Mouse (Mus musculus): ENCODE measurements at regions not wholly inside any gene's neighbourhood (a gene's known extent, or its start where the extent isn't known, plus 50 kb on each side); places are given as distances from the start of the nearest gene placed in this dataset.

DNA sequence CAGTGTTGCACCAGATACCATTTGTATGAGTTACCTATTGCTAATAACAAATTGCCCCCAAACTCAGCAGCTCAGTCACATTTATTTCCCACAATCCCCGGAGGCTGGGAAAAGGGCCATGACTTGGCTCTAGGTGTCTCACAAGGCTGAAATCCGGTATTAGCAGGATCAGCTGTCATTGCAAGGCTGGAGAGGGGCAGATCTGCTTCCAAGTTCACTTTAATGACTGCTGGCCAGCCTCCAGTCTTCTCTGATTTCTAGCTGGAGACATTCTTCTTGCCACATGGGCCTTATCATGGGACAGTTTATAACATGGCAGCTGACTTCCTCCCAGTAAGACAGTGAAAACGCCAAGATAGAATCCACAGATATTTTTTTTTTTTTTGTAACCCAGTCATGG is 276.1 kb upstream of the Cdh5 start:
- Histone ChIP-seq H3K27ac (ENCODE audit: insufficient read depth, low read length) (no peak overlapping the region), H3K9ac (ENCODE audit: low read depth, poor library complexity, severe bottlenecking) (no peak overlapping the region)
- TF ChIP-seq CTCF (IDR thresholded peaks at IDR 0.05; ENCODE audit: low read depth, low read length) (no peak), EP300 (IDR thresholded peaks at IDR 0.05; ENCODE audit: insufficient read depth, low read depth, low read length) (no peak), POLR2A (IDR thresholded peaks at IDR 0.05; ENCODE audit: insufficient read depth, low read length) (no peak)

DNA sequence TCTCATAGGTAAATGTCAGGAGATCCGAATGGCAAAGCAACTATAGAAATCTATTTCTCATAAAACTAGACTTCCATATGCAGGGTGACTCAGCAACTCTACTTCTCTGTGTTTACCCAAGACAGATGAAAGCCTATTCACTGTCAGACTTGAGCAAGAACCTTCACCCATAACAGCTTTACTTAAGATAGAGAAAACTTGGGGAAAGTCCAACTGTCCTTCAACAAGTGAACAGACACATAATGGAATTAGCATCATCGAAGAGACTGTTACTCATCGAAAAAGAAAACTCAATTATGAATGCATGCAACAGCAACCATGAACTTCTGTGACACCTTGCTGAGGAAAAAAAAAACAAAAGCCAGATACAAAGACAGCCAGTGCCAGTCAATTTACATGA is 271.0 kb upstream of the Cdh5 start:
- Histone ChIP-seq H3K27me3 (ENCODE audit: control insufficient read depth, insufficient read depth, low read length, poor library complexity, severe bottlenecking) (no peaks in the 10 kb centered on the region; the same call in 1 of the 2 replicates), H3K27ac (ENCODE audit: insufficient read depth, low read length) (no peak overlapping the region), H3K36me3 (ENCODE audit: control insufficient read depth, insufficient read depth, low read length, poor library complexity, severe bottlenecking) (no peaks in the 10 kb centered on the region), H3K4me1 (ENCODE audit: control insufficient read depth, insufficient read depth, low read length) (no peaks in the 10 kb centered on the region), H3K4me3 (ENCODE audit: low read depth, low read length) (no peak overlapping the region), H3K9me3 (replicated peaks; ENCODE audit: control insufficient read depth, insufficient read depth, low read length, poor library complexity, severe bottlenecking) (no peaks in the 10 kb centered on the region), H3K9ac (ENCODE audit: low read depth, poor library complexity, severe bottlenecking) (no peak overlapping the region)
- TF ChIP-seq CTCF (IDR thresholded peaks at IDR 0.05; ENCODE audit: low read depth, low read length) (no peak), EP300 (IDR thresholded peaks at IDR 0.05; ENCODE audit: insufficient read depth, low read depth, low read length) (no peak), POLR2A (IDR thresholded peaks at IDR 0.05; ENCODE audit: insufficient read depth, low read length) (no peak)

More for the DNA sequence above, 276.1 kb upstream of the Cdh5 start:
- H3K9me3 ChIP-seq (replicated peaks; ENCODE audit: control insufficient read depth, insufficient read depth, low read length, poor library complexity, severe bottlenecking) = no peaks in the 10 kb centered on the region
- no peaks in the 10 kb centered on the region for H3K4me1 ChIP-seq (ENCODE audit: control insufficient read depth, insufficient read depth, low read length)
- no peak overlapping the region for H3K4me3 ChIP-seq (ENCODE audit: low read depth, low read length)
- peaks cover 2% of the 10 kb centered on the region; the same call in 1 of the 2 replicates for H3K27me3 ChIP-seq (ENCODE audit: control insufficient read depth, insufficient read depth, low read length, poor library complexity, severe bottlenecking)
- H3K36me3 ChIP-seq (ENCODE audit: control insufficient read depth, insufficient read depth, low read length, poor library complexity, severe bottlenecking) = no peaks in the 10 kb centered on the region

DNA sequence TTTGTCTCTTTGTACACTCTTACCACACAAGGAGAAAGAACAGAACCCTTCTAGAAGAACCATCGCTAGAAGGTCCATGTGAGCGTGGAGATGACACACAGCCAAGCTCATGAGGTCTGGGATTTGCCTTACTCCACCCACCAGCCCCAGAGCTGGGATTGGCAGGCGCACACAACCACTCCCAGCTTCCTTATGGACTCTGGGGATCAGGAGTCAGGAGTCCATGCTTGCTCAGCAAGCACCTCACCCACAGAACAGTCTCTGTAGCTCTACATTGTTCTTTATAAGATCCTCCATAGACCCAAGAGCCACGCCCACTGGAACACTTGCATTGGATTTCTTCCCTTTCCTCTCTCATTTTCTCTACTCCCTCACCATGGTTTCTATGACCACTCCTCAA is 261.4 kb upstream of the Cdh5 start:
- Histone ChIP-seq H3K9me3 (replicated peaks; ENCODE audit: control insufficient read depth, insufficient read depth, low read length, poor library complexity, severe bottlenecking) (peaks cover 11% of the 10 kb centered on the region), H3K4me3 (ENCODE audit: low read depth, low read length) (no peak overlapping the region), H3K4me1 (ENCODE audit: control insufficient read depth, insufficient read depth, low read length) (no peaks in the 10 kb centered on the region), H3K27me3 (ENCODE audit: control insufficient read depth, insufficient read depth, low read length, poor library complexity, severe bottlenecking) (no peaks in the 10 kb centered on the region; the same call in none of the 2 replicates), H3K9ac (ENCODE audit: low read depth, poor library complexity, severe bottlenecking) (no peak overlapping the region), H3K36me3 (ENCODE audit: control insufficient read depth, insufficient read depth, low read length, poor library complexity, severe bottlenecking) (no peaks in the 10 kb centered on the region), H3K27ac (ENCODE audit: insufficient read depth, low read length) (no peak overlapping the region)
- TF ChIP-seq POLR2A (IDR thresholded peaks at IDR 0.05; ENCODE audit: insufficient read depth, low read length) (no peak), EP300 (IDR thresholded peaks at IDR 0.05; ENCODE audit: insufficient read depth, low read depth, low read length) (no peak), CTCF (IDR thresholded peaks at IDR 0.05; ENCODE audit: low read depth, low read length) (no peak)

DNA sequence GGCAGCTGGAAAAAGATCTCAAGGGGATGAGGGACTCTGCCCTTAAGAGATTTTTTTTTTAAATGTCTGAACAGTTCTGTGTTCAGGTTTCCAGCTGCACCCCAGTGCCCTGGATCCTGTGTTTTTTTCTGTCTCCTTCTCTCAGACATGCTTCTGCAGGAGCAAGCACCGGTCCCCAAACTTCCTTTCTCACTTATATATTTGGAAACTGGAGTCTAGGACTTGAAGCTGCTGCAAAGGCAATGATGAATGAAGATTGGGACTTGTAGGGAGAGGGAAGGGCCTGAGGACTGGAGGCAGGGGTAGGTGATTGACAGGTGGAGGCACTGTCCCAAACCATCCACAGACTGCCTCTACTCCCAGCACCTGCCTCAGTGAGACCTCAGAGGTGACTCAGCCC is 255.5 kb upstream of the Cdh5 start:
- Histone ChIP-seq H3K9ac (ENCODE audit: low read depth, poor library complexity, severe bottlenecking) (no peak overlapping the region), H3K36me3 (ENCODE audit: control insufficient read depth, insufficient read depth, low read length, poor library complexity, severe bottlenecking) (no peaks in the 10 kb centered on the region), H3K4me1 (ENCODE audit: control insufficient read depth, insufficient read depth, low read length) (no peaks in the 10 kb centered on the region), H3K4me3 (ENCODE audit: low read depth, low read length) (no peak overlapping the region), H3K27me3 (ENCODE audit: control insufficient read depth, insufficient read depth, low read length, poor library complexity, severe bottlenecking) (peaks cover 1% of the 10 kb centered on the region; the same call in 1 of the 2 replicates), H3K9me3 (replicated peaks; ENCODE audit: control insufficient read depth, insufficient read depth, low read length, poor library complexity, severe bottlenecking) (no peaks in the 10 kb centered on the region), H3K27ac (ENCODE audit: insufficient read depth, low read length) (no peak overlapping the region)
- TF ChIP-seq POLR2A (IDR thresholded peaks at IDR 0.05; ENCODE audit: insufficient read depth, low read length) (no peak), EP300 (IDR thresholded peaks at IDR 0.05; ENCODE audit: insufficient read depth, low read depth, low read length) (no peak), CTCF (IDR thresholded peaks at IDR 0.05; ENCODE audit: low read depth, low read length) (no peak)

DNA sequence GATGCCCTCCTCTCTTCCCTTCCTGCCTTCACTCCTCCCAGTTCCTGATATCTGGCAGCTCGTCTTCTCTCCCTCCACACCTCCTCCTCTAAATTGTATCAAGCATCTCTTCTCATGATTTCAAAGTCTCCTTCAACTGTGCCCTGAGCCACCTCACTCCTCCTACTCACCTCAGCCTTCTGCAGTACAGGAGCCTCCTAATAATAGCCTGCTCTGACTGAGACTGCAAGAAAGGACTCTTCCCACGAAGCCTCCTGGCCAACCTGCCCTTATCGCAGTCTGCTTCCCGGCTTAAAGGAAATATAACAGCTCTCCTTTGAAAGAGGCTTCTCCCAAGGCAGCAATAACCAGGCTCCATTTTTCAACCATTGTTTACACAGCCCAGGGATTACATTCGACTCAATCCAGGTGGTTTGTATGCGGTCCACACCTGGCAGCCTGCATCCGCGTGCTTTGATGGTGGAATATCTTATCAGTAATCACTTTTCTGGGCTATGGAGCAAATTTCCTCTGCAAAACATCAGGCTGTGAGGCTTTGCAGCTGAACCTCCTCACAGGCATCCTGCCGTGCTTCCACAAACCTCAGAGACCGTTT is 254.9 kb upstream of the Cdh5 start:
- H3K9me3 ChIP-seq (replicated peaks; ENCODE audit: control insufficient read depth, insufficient read depth, low read length, poor library complexity, severe bottlenecking) = no peaks in the 10 kb centered on the region
- H3K27me3 ChIP-seq (ENCODE audit: control insufficient read depth, insufficient read depth, low read length, poor library complexity, severe bottlenecking) = peaks cover 1% of the 10 kb centered on the region; the same call in 1 of the 2 replicates
- H3K9ac ChIP-seq (ENCODE audit: low read depth, poor library complexity, severe bottlenecking) = no peak overlapping the region
- no peak overlapping the region for H3K4me3 ChIP-seq (ENCODE audit: low read depth, low read length)
- no peak overlapping the region for H3K27ac ChIP-seq (ENCODE audit: insufficient read depth, low read length)
- H3K36me3 ChIP-seq (ENCODE audit: control insufficient read depth, insufficient read depth, low read length, poor library complexity, severe bottlenecking) = no peaks in the 10 kb centered on the region
- H3K4me1 ChIP-seq (ENCODE audit: control insufficient read depth, insufficient read depth, low read length) = no peaks in the 10 kb centered on the region
- TF ChIP-seq CTCF (IDR thresholded peaks at IDR 0.05; ENCODE audit: low read depth, low read length) (no peak), EP300 (IDR thresholded peaks at IDR 0.05; ENCODE audit: insufficient read depth, low read depth, low read length) (no peak), POLR2A (IDR thresholded peaks at IDR 0.05; ENCODE audit: insufficient read depth, low read length) (no peak)

DNA sequence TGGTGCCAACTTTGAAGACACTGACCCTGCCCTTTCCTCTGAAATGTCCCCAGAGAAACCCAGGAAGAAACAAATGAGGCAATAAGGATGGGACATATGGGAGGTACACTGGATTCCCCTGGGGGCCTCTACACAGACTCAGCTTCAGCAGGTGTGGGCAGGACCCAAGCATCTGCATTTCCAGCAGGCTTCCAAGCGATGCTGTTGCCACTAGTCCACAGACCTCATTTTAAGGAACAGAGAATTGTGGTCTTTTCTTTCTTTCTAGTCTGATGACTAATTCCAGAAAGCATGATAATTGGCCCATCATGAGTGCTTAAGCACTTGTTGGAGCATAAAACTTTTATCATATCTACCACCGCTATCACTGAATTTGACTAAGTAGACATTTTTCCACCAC is 251.6 kb upstream of the Cdh5 start:
- no peak for TF ChIP-seq POLR2A (IDR thresholded peaks at IDR 0.05; ENCODE audit: insufficient read depth, low read length)
- no peak for TF ChIP-seq EP300 (IDR thresholded peaks at IDR 0.05; ENCODE audit: insufficient read depth, low read depth, low read length)
- no peak for TF ChIP-seq CTCF (IDR thresholded peaks at IDR 0.05; ENCODE audit: low read depth, low read length)
- no peaks in the 10 kb centered on the region for H3K36me3 ChIP-seq (ENCODE audit: control insufficient read depth, insufficient read depth, low read length, poor library complexity, severe bottlenecking)
- H3K9me3 ChIP-seq (replicated peaks; ENCODE audit: control insufficient read depth, insufficient read depth, low read length, poor library complexity, severe bottlenecking) = no peaks in the 10 kb centered on the region
- H3K4me1 ChIP-seq (ENCODE audit: control insufficient read depth, insufficient read depth, low read length) = no peaks in the 10 kb centered on the region
- H3K27me3 ChIP-seq (ENCODE audit: control insufficient read depth, insufficient read depth, low read length, poor library complexity, severe bottlenecking) = peaks cover 1% of the 10 kb centered on the region; the same call in 1 of the 2 replicates
- H3K4me3 ChIP-seq (ENCODE audit: low read depth, low read length) = no peak overlapping the region
- no peak overlapping the region for H3K9ac ChIP-seq (ENCODE audit: low read depth, poor library complexity, severe bottlenecking)
- H3K27ac ChIP-seq (ENCODE audit: insufficient read depth, low read length) = no peak overlapping the region
